ENCODE assay signal across 9 mouse cellular contexts in genomic region chr2:4802395-4803176, GRCm38 (mm10).
DNase-seq lines count a peak whose midpoint lies in the region; ATAC-seq and TF ChIP-seq lines count a peak whose summit lies in the region.
"Had no signal": no experiment of that assay in that cellular context is flagged by ENCODE, and none has a peak within 500 bp of the region (broad histone marks: within the 10 kb centered on the region; RNA-seq: fewer than 3 reads in every experiment).

No protein-coding gene starts in this region.

- ATAC-seq in intestine, embryonic 15.5 days = no peak
- no peak for ATAC-seq in intestine, embryonic 16.5 days
- no peak for ATAC-seq in forebrain, embryonic 15.5 days (replicated peaks)
- no peak for ATAC-seq in limb, embryonic 14.5 days (ENCODE audit: low FRiP score, low read depth)
- ATAC-seq in stomach, embryonic 14.5 days (ENCODE audit: insufficient number of reproducible peaks, insufficient read depth, low FRiP score, low read depth) = no peak
- ATAC-seq in monocyte, adult 5-6 weeks (replicated peaks; ENCODE audit: insufficient number of reproducible peaks, low FRiP score, low TSS enrichment, poor library complexity, severe bottlenecking) = no peak

- H3K4me1 ChIP-seq in intestine, embryonic 15.5 days (replicated peaks) = 0 out of 2 replicates have a peak, but pooled peaks cover 2% of the 10 kb centered on the region
- H3K4me1 ChIP-seq in intestine, embryonic 16.5 days (ENCODE audit: control insufficient read depth, insufficient read depth, low read length) = no peaks in the 10 kb centered on the region
- H3K4me1 ChIP-seq in forebrain, embryonic 15.5 days = no peaks in the 10 kb centered on the region
- H3K4me1 ChIP-seq in limb, embryonic 14.5 days (ENCODE audit: control insufficient read depth, insufficient read depth, low read length) = 0 out of 2 replicates have a peak, but pooled peaks cover 5% of the 10 kb centered on the region
- H3K4me1 ChIP-seq in stomach, embryonic 14.5 days (ENCODE audit: control insufficient read depth, insufficient read depth, low read length) = no peaks in the 10 kb centered on the region

- no peak for TF ChIP-seq POLR2A in limb, embryonic 14.5 days (IDR thresholded peaks at IDR 0.05; ENCODE audit: borderline replicate concordance, extremely low read depth, insufficient read depth, insufficient read length)

- peak; percentile 18 for DNase-seq in limb, embryonic 14.5 days (ENCODE audit: low spot score)
- DNase-seq in adrenal gland, postnatal 10 days = no peak
- DNase-seq in left cerebral cortex, adult 18-20 months (ENCODE audit: low spot score in 2 of 2) = no peak
- DNase-seq: kidney, postnatal 36 days had no signal

- 50% methylated on average over 18 of the region's 18 CpGs for WGBS in intestine, embryonic 15.5 days
- WGBS in intestine, embryonic 16.5 days = 36% methylated on average over 18 of the region's 18 CpGs
- 56% methylated on average over 18 of the region's 18 CpGs for WGBS in forebrain, embryonic 15.5 days
- WGBS in limb, embryonic 14.5 days = 41% methylated on average over 18 of the region's 18 CpGs
- WGBS in stomach, embryonic 14.5 days = 44% methylated on average over 18 of the region's 18 CpGs

- H3K27me3 ChIP-seq in intestine, embryonic 15.5 days (replicated peaks) = no peaks in the 10 kb centered on the region
- no peaks in the 10 kb centered on the region for H3K27me3 ChIP-seq in intestine, embryonic 16.5 days (replicated peaks; ENCODE audit: control insufficient read depth, insufficient read depth, low read length)
- H3K27me3 ChIP-seq in forebrain, embryonic 15.5 days = no peaks in the 10 kb centered on the region
- no peaks in the 10 kb centered on the region for H3K27me3 ChIP-seq in limb, embryonic 14.5 days (ENCODE audit: control insufficient read depth, insufficient read depth, low read length)
- no peaks in the 10 kb centered on the region for H3K27me3 ChIP-seq in stomach, embryonic 14.5 days (ENCODE audit: control insufficient read depth, insufficient read depth, low read length)

- H3K36me3 ChIP-seq in intestine, embryonic 15.5 days = no peaks in the 10 kb centered on the region
- H3K36me3 ChIP-seq in intestine, embryonic 16.5 days (ENCODE audit: control insufficient read depth, insufficient read depth, low read length) = no peaks in the 10 kb centered on the region
- no peaks in the 10 kb centered on the region for H3K36me3 ChIP-seq in forebrain, embryonic 15.5 days
- no peaks in the 10 kb centered on the region for H3K36me3 ChIP-seq in limb, embryonic 14.5 days (ENCODE audit: control insufficient read depth, insufficient read depth, low read length)
- no peaks in the 10 kb centered on the region for H3K36me3 ChIP-seq in stomach, embryonic 14.5 days (ENCODE audit: control insufficient read depth, insufficient read depth, low read length)

- no peak overlapping the region for H3K4me3 ChIP-seq in intestine, embryonic 15.5 days (replicated peaks)
- no peak overlapping the region for H3K4me3 ChIP-seq in intestine, embryonic 16.5 days (ENCODE audit: low read length)
- H3K4me3 ChIP-seq in forebrain, embryonic 15.5 days = no peak overlapping the region
- 0 out of 2 replicates have a peak overlapping the region, but pooled peaks have one; percentile 7 for H3K4me3 ChIP-seq in limb, embryonic 14.5 days (replicated peaks; ENCODE audit: low read length)
- H3K4me3 ChIP-seq in stomach, embryonic 14.5 days (ENCODE audit: low read depth, low read length) = no peak overlapping the region

- H3K9me3 ChIP-seq in intestine, embryonic 15.5 days = no peaks in the 10 kb centered on the region
- H3K9me3 ChIP-seq in intestine, embryonic 16.5 days (ENCODE audit: control insufficient read depth, low read length) = no peaks in the 10 kb centered on the region
- no peaks in the 10 kb centered on the region for H3K9me3 ChIP-seq in forebrain, embryonic 15.5 days
- no peaks in the 10 kb centered on the region for H3K9me3 ChIP-seq in limb, embryonic 14.5 days (ENCODE audit: control insufficient read depth, low read length)
- no peaks in the 10 kb centered on the region for H3K9me3 ChIP-seq in stomach, embryonic 14.5 days (ENCODE audit: control insufficient read depth, low read depth, low read length)

- no peak overlapping the region for H3K9ac ChIP-seq in intestine, embryonic 15.5 days
- H3K9ac ChIP-seq in intestine, embryonic 16.5 days (ENCODE audit: low read depth, low read length) = no peak overlapping the region
- H3K9ac ChIP-seq in forebrain, embryonic 15.5 days (replicated peaks) = no peak overlapping the region
- no peak overlapping the region for H3K9ac ChIP-seq in limb, embryonic 14.5 days (ENCODE audit: low read depth, low read length, severe bottlenecking)
- H3K9ac ChIP-seq in stomach, embryonic 14.5 days (replicated peaks; ENCODE audit: low read depth, low read length) = no peak overlapping the region; the same call in 1 of the 2 replicates

- 0 out of 2 replicates have a peak overlapping the region, but pooled peaks have one; percentile 14 for H3K4me2 ChIP-seq in intestine, embryonic 15.5 days (replicated peaks)
- H3K4me2 ChIP-seq in intestine, embryonic 16.5 days (ENCODE audit: low read depth, low read length) = no peak overlapping the region
- peak overlapping the region; percentile 16; the same call in 1 of the 2 replicates for H3K4me2 ChIP-seq in forebrain, embryonic 15.5 days (replicated peaks)
- H3K4me2 ChIP-seq in limb, embryonic 14.5 days (replicated peaks; ENCODE audit: low read depth, low read length, severe bottlenecking) = peak overlapping the region; percentile 36
- H3K4me2 ChIP-seq in stomach, embryonic 14.5 days (replicated peaks; ENCODE audit: low read depth, low read length) = 0 out of 2 replicates have a peak overlapping the region, but pooled peaks have one; percentile 14

- H3K27ac ChIP-seq in intestine, embryonic 15.5 days = no peak overlapping the region
- H3K27ac ChIP-seq in intestine, embryonic 16.5 days (ENCODE audit: low read length) = no peak overlapping the region
- H3K27ac ChIP-seq in forebrain, embryonic 15.5 days (replicated peaks) = no peak overlapping the region
- H3K27ac ChIP-seq in limb, embryonic 14.5 days (replicated peaks; ENCODE audit: low read depth, low read length) = no peak overlapping the region
- H3K27ac ChIP-seq in stomach, embryonic 14.5 days (ENCODE audit: low read length) = peak overlapping the region; percentile 15; the same call in 1 of the 2 replicates
